Mouse (Mus musculus): ENCODE data around the gene Ppp1r18.

Ppp1r18 gene

GRCm38 (mm10) chr17:35865481-35866280 lies at the start of gene Ppp1r18:
Ppp1r18 (plus strand) TSS chr17:35865593.
- DNase-seq (ENCODE audit: inconsistent age in 2 of 2, low spot score in 1 of 2) = peak; percentile 79 to 94

GRCm38 (mm10) chr17:35815836-35816235 lies 49.6 kb upstream of the Ppp1r18 start:
- no peak for DNase-seq (ENCODE audit: inconsistent age in 2 of 2, low spot score in 1 of 2)

- DNase-seq (ENCODE audit: inconsistent age in 2 of 2, low spot score in 1 of 2) = no peak
Observed at GRCm38 (mm10) chr17:35816686-35817085, 48.7 kb upstream of the Ppp1r18 start.

GRCm38 (mm10) chr17:35817226-35817625 lies 48.2 kb upstream of the Ppp1r18 start:
- DNase-seq (ENCODE audit: inconsistent age in 2 of 2, low spot score in 1 of 2) = no peak

GRCm38 (mm10) chr17:35820111-35820510 lies 45.3 kb upstream of the Ppp1r18 start:
- no peak for DNase-seq (ENCODE audit: inconsistent age in 2 of 2, low spot score in 1 of 2)

- DNase-seq (ENCODE audit: inconsistent age in 2 of 2, low spot score in 1 of 2) = peak; percentile 92 to 97
Observed at GRCm38 (mm10) chr17:35821439-35822430, 43.7 kb upstream of the Ppp1r18 start, which contains the start of gene Ier3. Ier3 (plus strand) TSS chr17:35821684.

GRCm38 (mm10) chr17:35822564-35822963 lies 42.8 kb upstream of the Ppp1r18 start:
- DNase-seq (ENCODE audit: inconsistent age in 2 of 2, low spot score in 1 of 2) = peak in 1 of 2 experiments; percentile 47

GRCm38 (mm10) chr17:35822964-35823937 lies 42.1 kb upstream of the Ppp1r18 start, which contains the start of gene Flot1:
Flot1 (plus strand) TSS chr17:35823230.
- peak; percentile 91 to 95 for DNase-seq (ENCODE audit: inconsistent age in 2 of 2, low spot score in 1 of 2)

- peak; percentile 50 to 75 for DNase-seq (ENCODE audit: inconsistent age in 2 of 2, low spot score in 1 of 2)
Observed at GRCm38 (mm10) chr17:35824402-35824801, 41.0 kb upstream of the Ppp1r18 start.

GRCm38 (mm10) chr17:35825109-35825850 lies 40.1 kb upstream of the Ppp1r18 start:
- DNase-seq (ENCODE audit: inconsistent age in 2 of 2, low spot score in 1 of 2) = no peak

GRCm38 (mm10) chr17:35829737-35830136 lies 35.7 kb upstream of the Ppp1r18 start:
- peak; percentile 89 to 95 for DNase-seq (ENCODE audit: inconsistent age in 2 of 2, low spot score in 1 of 2)

- peak in 1 of 2 experiments; percentile 12 for DNase-seq (ENCODE audit: inconsistent age in 2 of 2, low spot score in 1 of 2)
Observed at GRCm38 (mm10) chr17:35832400-35833238, 32.8 kb upstream of the Ppp1r18 start.

- peak in 1 of 2 experiments; percentile 51 for DNase-seq (ENCODE audit: inconsistent age in 2 of 2, low spot score in 1 of 2)
Observed at GRCm38 (mm10) chr17:35833239-35833751, 32.1 kb upstream of the Ppp1r18 start.

GRCm38 (mm10) chr17:35833894-35834293 lies 31.5 kb upstream of the Ppp1r18 start:
- no peak for DNase-seq (ENCODE audit: inconsistent age in 2 of 2, low spot score in 1 of 2)

- DNase-seq (ENCODE audit: inconsistent age in 2 of 2, low spot score in 1 of 2) = peak in 1 of 2 experiments; percentile 56
Observed at GRCm38 (mm10) chr17:35834696-35835422, 30.5 kb upstream of the Ppp1r18 start.

- peak in 1 of 2 experiments; percentile 53 for DNase-seq (ENCODE audit: inconsistent age in 2 of 2, low spot score in 1 of 2)
Observed at GRCm38 (mm10) chr17:35835424-35836140, 29.8 kb upstream of the Ppp1r18 start.

Data from adrenal gland, adult (tissue).